Mouse (Mus musculus) CH12.LX (cell line): ENCODE results near the gene Lmbrd2. TPM values are rescaled to one million over a fixed set of nuclear protein-coding genes. Genes with fewer than 3 reads are reported as not detected.

Experiments
- DNase-seq: peaks from one replicate; pipeline ENCODE4 v3.0.0-alpha.2; 2013; ENCODE audit errors: extremely low read depth
- H3K27ac ChIP-seq: 2 replicates; pipeline ENCODE4 v1.5.1; 2012; ENCODE audit warnings: low read depth, mild to moderate bottlenecking, control low read depth, moderate library complexity; ENCODE audit not compliant: insufficient read depth
- H3K27me3 ChIP-seq: replicated peaks from 2 replicates; pipeline ENCODE3; 2012; ENCODE audit warnings: inconsistent platforms
- H3K36me3 ChIP-seq, 2 experiments: replicated peaks in 1 of 2; 2 replicates each; pipeline versions ENCODE3 to v1.6.1; 2012; ENCODE audit warnings: inconsistent platforms in 1 of 2, low read length in 1 of 2, mild to moderate bottlenecking in 1 of 2, mixed read lengths in 1 of 2, moderate library complexity in 1 of 2; ENCODE audit not compliant: control insufficient read depth in 1 of 2, insufficient read depth in 1 of 2
- H3K4me1 ChIP-seq, 2 experiments: 2 replicates each; pipeline ENCODE4 v1.6.1; 2012; ENCODE audit warnings: inconsistent platforms in 1 of 2, moderate library complexity in 1 of 2; ENCODE audit not compliant: insufficient read depth in 2 of 2, control insufficient read depth in 1 of 2
- H3K4me2 ChIP-seq: 2 replicates; pipeline ENCODE4 v1.6.1; 2012; ENCODE audit warnings: low read depth, mild to moderate bottlenecking, control low read depth; ENCODE audit not compliant: poor library complexity, insufficient read depth, severe bottlenecking
- H3K4me3 ChIP-seq, 3 experiments: fragments of 150-350 bp in 1 of 3; sonication (generic) in 1 of 3; replicated peaks in 1 of 3; 2 replicates each; pipeline versions ENCODE3 to v1.5.1; 2011 to 2012; ENCODE audit warnings: low read depth in 2 of 3, low read length in 2 of 3, mild to moderate bottlenecking in 2 of 3, moderate library complexity in 2 of 3, control low read depth in 1 of 3, improper control_type of control experiment in 1 of 3, inconsistent platforms in 1 of 3, mixed read lengths in 1 of 3; ENCODE audit not compliant: poor library complexity in 1 of 3
- H3K79me2 ChIP-seq: replicated peaks from 2 replicates; pipeline ENCODE4 v1.6.1; 2012; ENCODE audit warnings: mild to moderate bottlenecking, moderate library complexity; ENCODE audit not compliant: control insufficient read depth, poor library complexity, insufficient read depth, severe bottlenecking; ENCODE audit errors: extremely low read depth
- H3K9ac ChIP-seq: 2 replicates; pipeline ENCODE4 v1.6.1; 2012; ENCODE audit warnings: low read depth, mild to moderate bottlenecking, control low read depth, moderate library complexity; ENCODE audit not compliant: insufficient read depth
- H3K9me3 ChIP-seq: replicated peaks from 2 replicates; pipeline ENCODE3; 2012; ENCODE audit warnings: low read length, inconsistent platforms, mixed read lengths
- BHLHE40 ChIP-seq: IDR thresholded peaks from 2 replicates; pipeline ENCODE4 v1.6.1; 2011; ENCODE audit warnings: mild to moderate bottlenecking, low read depth, low read length, improper control_type of control experiment
- CHD2 ChIP-seq: IDR thresholded peaks from 2 replicates; pipeline ENCODE4 v1.6.1; 2011; ENCODE audit warnings: low read length, improper control_type of control experiment
- CTCF ChIP-seq, 2 experiments: IDR thresholded peaks in 1 of 2; conservative IDR thresholded peaks in 1 of 2; 2 replicates each; pipeline ENCODE4 v1.5.1; 2011 to 2012; ENCODE audit warnings: low read depth in 2 of 2, low read length in 2 of 2, improper control_type of control experiment in 1 of 2, inconsistent platforms in 1 of 2, mild to moderate bottlenecking in 1 of 2, moderate library complexity in 1 of 2
- E2F4 ChIP-seq: IDR thresholded peaks from 2 replicates; pipeline ENCODE4 v1.6.1; 2011; ENCODE audit warnings: low read depth, low read length, improper control_type of control experiment; ENCODE audit not compliant: insufficient replicate concordance
- ELF1 ChIP-seq: IDR thresholded peaks from 2 replicates; pipeline ENCODE4 v1.6.1; 2014; ENCODE audit warnings: low read depth, mild to moderate bottlenecking, inconsistent platforms, low read length, improper control_type of control experiment
- ETS1 ChIP-seq: conservative IDR thresholded peaks from 2 replicates; pipeline ENCODE4 v1.6.1; 2012; ENCODE audit warnings: low read depth, mild to moderate bottlenecking, inconsistent platforms, low read length, improper control_type of control experiment, moderate library complexity
- GABPA ChIP-seq: IDR thresholded peaks from 2 replicates; pipeline ENCODE4 v1.6.1; 2012; ENCODE audit warnings: low read depth, low read length, improper control_type of control experiment, inconsistent platforms; ENCODE audit not compliant: insufficient replicate concordance
- HCFC1 ChIP-seq: IDR thresholded peaks from 2 replicates; pipeline ENCODE4 v1.6.1; 2012; ENCODE audit warnings: low read depth, mild to moderate bottlenecking, inconsistent platforms, low read length, improper control_type of control experiment
- IRF4 ChIP-seq: IDR thresholded peaks from 2 replicates; pipeline ENCODE4 v1.6.1; 2014; ENCODE audit warnings: low read depth, mild to moderate bottlenecking, inconsistent platforms, low read length, improper control_type of control experiment
- JUN ChIP-seq: IDR thresholded peaks from 2 replicates; pipeline ENCODE4 v1.6.1; 2011; ENCODE audit warnings: low read depth, mild to moderate bottlenecking, low read length, improper control_type of control experiment, moderate library complexity; ENCODE audit not compliant: insufficient read depth
- JUND ChIP-seq: conservative IDR thresholded peaks from 2 replicates; pipeline ENCODE4 v1.6.1; 2011; ENCODE audit warnings: low read depth, low read length, improper control_type of control experiment
- MAFK ChIP-seq: IDR thresholded peaks from 2 replicates; pipeline ENCODE4 v1.6.1; 2011; ENCODE audit warnings: low read length, improper control_type of control experiment; ENCODE audit not compliant: insufficient replicate concordance
- MAZ ChIP-seq: IDR thresholded peaks from 2 replicates; pipeline ENCODE4 v1.6.1; 2012; ENCODE audit warnings: low read depth, mild to moderate bottlenecking, inconsistent platforms, low read length, improper control_type of control experiment, moderate library complexity
- MYC ChIP-seq: IDR thresholded peaks from 2 replicates; pipeline ENCODE4 v1.6.1; 2011; ENCODE audit warnings: low read depth, mild to moderate bottlenecking, improper control_type of control experiment, low read length
- NELFE ChIP-seq: IDR thresholded peaks from 2 replicates; pipeline ENCODE4 v1.6.1; 2011; ENCODE audit warnings: low read depth, low read length, improper control_type of control experiment
- NRF1 ChIP-seq: IDR thresholded peaks from 2 replicates; pipeline ENCODE4 v1.6.1; 2014; ENCODE audit warnings: low read depth, mild to moderate bottlenecking, inconsistent platforms, low read length, improper control_type of control experiment, moderate library complexity
- RCOR1 ChIP-seq: conservative IDR thresholded peaks from 2 replicates; pipeline ENCODE4 v1.6.1; 2012; ENCODE audit warnings: low read depth, mild to moderate bottlenecking, inconsistent platforms, low read length, improper control_type of control experiment
- SIN3A ChIP-seq: IDR thresholded peaks from 2 replicates; pipeline ENCODE4 v1.6.1; 2012; ENCODE audit warnings: low read length, improper control_type of control experiment, inconsistent platforms
- TBP ChIP-seq: conservative IDR thresholded peaks from 2 replicates; pipeline ENCODE4 v1.6.1; 2011; ENCODE audit warnings: low read depth, low read length, improper control_type of control experiment
- TCF12 ChIP-seq: IDR thresholded peaks from 2 replicates; pipeline ENCODE4 v1.6.1; 2014; ENCODE audit warnings: low read depth, mild to moderate bottlenecking, inconsistent platforms, low read length, improper control_type of control experiment
- UBTF ChIP-seq: IDR thresholded peaks from 2 replicates; pipeline ENCODE4 v1.6.1; 2012; ENCODE audit warnings: low read depth, mild to moderate bottlenecking, inconsistent platforms, low read length, improper control_type of control experiment, moderate library complexity
- USF1 ChIP-seq: IDR thresholded peaks from 2 replicates; pipeline ENCODE4 v1.6.1; 2014; ENCODE audit warnings: low read depth, mild to moderate bottlenecking, inconsistent platforms, low read length, improper control_type of control experiment
- ZKSCAN1 ChIP-seq: IDR thresholded peaks from 2 replicates; pipeline ENCODE4 v1.6.1; 2012; ENCODE audit warnings: low read depth, inconsistent platforms, low read length, improper control_type of control experiment, borderline replicate concordance
- ZNF384 ChIP-seq: IDR thresholded peaks from 2 replicates; pipeline ENCODE4 v1.6.1; 2012; ENCODE audit warnings: low read depth, low read length, improper control_type of control experiment, inconsistent platforms
- dilution Hi-C: fragments of 300-500 bp; cut with MboI; formaldehyde crosslinking; loops from 2 replicates; pipeline ENCODE4 v1.14.3; 2020; ENCODE audit warnings: low sequenced_read_pairs; ENCODE audit not compliant: extremely low pct_unique_long_range_greater_than_20kb, extremely low pct_ligation_motif_present
- in situ Hi-C: fragments of 300-500 bp; cut with MboI; formaldehyde crosslinking; loops from 3 replicates; pipeline ENCODE4 v1.14.3; 2019; ENCODE audit warnings: low sequenced_read_pairs, low pct_ligation_motif_present, low pct_unique_long_range_greater_than_20kb, mixed read lengths
- polyA plus RNA-seq: library from polyadenylated mRNA; unstranded; fragments of >175 nt; gene quantifications from 2 replicates; pipeline ENCODE4 v1.2.1, GENCODE M21; 2012; ENCODE audit warnings: low read depth; ENCODE audit not compliant: insufficient read length
- total RNA-seq, 2 experiments: library from RNA; depleted of rRNA; stranded (reverse); fragments of 300-350 nt in 1 of 2; fragments of >200 nt in 1 of 2; gene quantifications; 2 replicates each; pipeline ENCODE4 v1.2.3; 2012 to 2014

Lmbrd2 gene
- total and polyA plus RNA-seq, 3 experiments: 7.9 to 9.7 (median 9.1) TPM

GRCm38 (mm10) chr15:9090662-9091061 is 49.7 kb upstream of the Lmbrd2 start:
- H3K36me3 ChIP-seq: peaks cover 16 to 64% of the 10 kb centered on the region in 2 experiments
- TF ChIP-seq CTCF (conservative IDR thresholded peaks at IDR 0.05 in 1 of 2, IDR thresholded peaks at IDR 0.05 in 1 of 2; ENCODE audit: low read depth in 2 of 2, low read length in 2 of 2): no peak
- no peak for TF ChIP-seq NRF1
- TF ChIP-seq UBTF: no peak
- TF ChIP-seq ZKSCAN1: no peak
- H3K9me3 ChIP-seq: no peaks in the 10 kb centered on the region
- no peaks in the 10 kb centered on the region for H3K79me2 ChIP-seq
- H3K27me3 ChIP-seq: no peaks in the 10 kb centered on the region
- no peak overlapping the region for H3K4me2 ChIP-seq
- dilution Hi-C loops (no loop called here), in situ Hi-C loops (no loop called here)
- no peak overlapping the region for H3K27ac ChIP-seq
- no peak for DNase-seq
- H3K4me1 ChIP-seq: peaks cover 0 to 5% of the 10 kb centered on the region in 2 experiments; a peak in 2 of 4 replicates
- no peak overlapping the region for H3K4me3 ChIP-seq
- H3K9ac ChIP-seq: no peak overlapping the region

- Histone ChIP-seq H3K27me3 (no peaks in the 10 kb centered on the region), H3K4me2 (no peak overlapping the region), H3K36me3 (peaks cover 16 to 60% of the 10 kb centered on the region in 2 experiments), H3K4me1 (no peaks in the 10 kb centered on the region; a peak in 1 of 4 replicates), H3K9me3 (no peaks in the 10 kb centered on the region), H3K27ac (no peak overlapping the region), H3K79me2 (no peaks in the 10 kb centered on the region), H3K4me3 (no peak overlapping the region), H3K9ac (no peak overlapping the region)
- no peak for TF ChIP-seq TCF12
- TF ChIP-seq ETS1: no peak
- no peak for TF ChIP-seq JUND
- TF ChIP-seq SIN3A: no peak
- no peak for TF ChIP-seq ELF1
- in situ Hi-C loops: no loop called here
- no peak for DNase-seq
- dilution Hi-C loops: no loop called here
Observed at GRCm38 (mm10) chr15:9093598-9094365, 46.6 kb upstream of the Lmbrd2 start.

GRCm38 (mm10) chr15:9094366-9094750 is 46.0 kb upstream of the Lmbrd2 start:
- in situ Hi-C loops (no loop called here), dilution Hi-C loops (no loop called here)
- Histone ChIP-seq H3K27me3 (no peaks in the 10 kb centered on the region), H3K36me3 (peaks cover 16 to 62% of the 10 kb centered on the region in 2 experiments), H3K79me2 (no peaks in the 10 kb centered on the region), H3K9ac (no peak overlapping the region), H3K27ac (no peak overlapping the region), H3K4me2 (no peak overlapping the region), H3K9me3 (no peaks in the 10 kb centered on the region), H3K4me3 (no peak overlapping the region), H3K4me1 (no peaks in the 10 kb centered on the region; a peak in 1 of 4 replicates)
- TF ChIP-seq RCOR1 (no peak), GABPA (no peak), E2F4 (no peak), TCF12 (no peak), HCFC1 (no peak), IRF4 (no peak), JUN (no peak), MAFK (no peak), NELFE (no peak), BHLHE40 (no peak), TBP (no peak), JUND (no peak), CHD2 (no peak), MYC (no peak), MAZ (no peak), ZNF384 (no peak), USF1 (no peak)
- no peak for DNase-seq
